In the genomic region with DNA sequence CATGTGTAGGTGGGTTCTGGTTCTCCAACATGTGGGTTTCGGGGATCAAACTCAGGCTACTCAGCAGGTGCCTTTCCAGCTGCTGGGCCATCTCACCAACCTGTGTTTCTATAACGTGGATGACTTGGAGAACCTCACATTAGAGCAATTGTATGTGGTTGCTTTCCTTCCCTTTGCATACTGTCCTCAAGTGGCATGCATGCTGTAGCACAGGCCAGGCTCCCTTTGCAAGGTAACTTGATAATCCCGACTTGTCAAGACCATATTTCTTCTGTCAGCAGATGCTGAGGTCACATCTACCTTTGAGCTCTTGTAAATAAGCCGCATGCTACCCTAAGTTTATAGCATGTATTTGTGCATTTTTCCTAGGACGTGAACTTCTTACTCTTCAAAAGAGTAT, we compare ENCODE assay signal across 16 mouse cellular contexts.
"Had no signal": no experiment of that assay in that cellular context is flagged by ENCODE, and none has a peak within 500 bp of the region (broad histone marks: within the 10 kb centered on the region; RNA-seq: fewer than 3 reads in every experiment).

No protein-coding gene starts in this region.

- H3K4me3 ChIP-seq: neural tube, embryonic 12.5 days; neural tube, embryonic 13.5 days; neural tube, embryonic 15.5 days; stomach, embryonic 15.5 days had no signal

- H3K27me3 ChIP-seq: neural tube, embryonic 12.5 days; neural tube, embryonic 13.5 days; neural tube, embryonic 15.5 days; stomach, embryonic 15.5 days had no signal

- H3K4me1 ChIP-seq: neural tube, embryonic 12.5 days; neural tube, embryonic 13.5 days; neural tube, embryonic 15.5 days; stomach, embryonic 15.5 days had no signal

- H3K4me2 ChIP-seq: neural tube, embryonic 12.5 days; neural tube, embryonic 13.5 days; neural tube, embryonic 15.5 days; stomach, embryonic 15.5 days had no signal

- H3K9ac ChIP-seq: neural tube, embryonic 12.5 days; neural tube, embryonic 13.5 days; neural tube, embryonic 15.5 days; stomach, embryonic 15.5 days had no signal

- H3K27ac ChIP-seq: neural tube, embryonic 12.5 days; neural tube, embryonic 13.5 days; neural tube, embryonic 15.5 days; stomach, embryonic 15.5 days had no signal

- DNase-seq: retina, postnatal 1 day; right cerebral cortex, adult 18-20 months; right cerebral cortex, postnatal 14 days; right cerebral cortex, postnatal 25 days; right cerebral cortex, postnatal 4 days; spleen, adult 18-20 months; thymus, adult 18-20 months; thymus, adult 2 months; thymus, postnatal 14 days; thymus, postnatal 25 days; thymus, postnatal 36 days; thymus, postnatal 4 days had no signal

- H3K9me3 ChIP-seq: neural tube, embryonic 12.5 days; neural tube, embryonic 13.5 days; neural tube, embryonic 15.5 days; stomach, embryonic 15.5 days had no signal

- H3K36me3 ChIP-seq: neural tube, embryonic 12.5 days; neural tube, embryonic 13.5 days; neural tube, embryonic 15.5 days; stomach, embryonic 15.5 days had no signal
